Mouse (Mus musculus) layer of hippocampus, postnatal 25 days (tissue): ENCODE measurements around the gene Krtap4-6. TPM values are rescaled to one million over a fixed set of nuclear protein-coding genes. Genes with fewer than 3 reads are reported as not detected.
"Not testable (repeated sequence)": the region's sequence is repeated elsewhere in the genome, so short reads cannot be mapped to it uniquely, and the experiment has no call there.

ENCODE experiments used
- DNase-seq, 2 experiments: peaks; one replicate each; pipeline ENCODE4 v3.0.0; 2022; ENCODE audit warnings: mixed read lengths in 2 of 2, low spot score in 1 of 2; ENCODE audit errors: extremely low spot score in 1 of 2
- total RNA-seq, 2 experiments: library from RNA; stranded (reverse); gene quantifications; 2 replicates each; pipeline ENCODE4 v1.2.3; 2021

The Krtap4-6 gene
- not detected for total RNA-seq

DNA sequence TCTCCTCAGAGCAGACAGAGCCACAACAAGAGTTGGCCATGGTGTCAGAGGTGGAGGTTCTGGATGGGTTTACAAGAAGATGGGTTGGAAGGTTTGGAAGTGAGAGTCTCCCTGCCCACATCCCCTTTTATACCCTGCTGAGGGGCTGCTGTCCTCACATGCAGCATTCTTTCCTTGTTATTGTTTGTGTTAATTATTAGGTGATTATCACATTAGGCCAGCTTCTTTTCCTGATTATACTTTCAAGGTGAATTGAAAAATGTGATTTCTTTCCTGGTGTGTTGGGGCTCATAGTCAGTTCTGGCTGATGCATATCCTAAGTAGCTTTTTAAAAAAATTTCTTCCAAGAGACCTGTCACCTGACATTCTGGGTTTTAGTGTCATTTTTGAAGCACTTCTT lies at the start of gene Krtap4-6:
TSS of gene Krtap4-6 (minus strand) at position 101 of the 400 bp plus-strand sequence.
- no peak for DNase-seq

DNA sequence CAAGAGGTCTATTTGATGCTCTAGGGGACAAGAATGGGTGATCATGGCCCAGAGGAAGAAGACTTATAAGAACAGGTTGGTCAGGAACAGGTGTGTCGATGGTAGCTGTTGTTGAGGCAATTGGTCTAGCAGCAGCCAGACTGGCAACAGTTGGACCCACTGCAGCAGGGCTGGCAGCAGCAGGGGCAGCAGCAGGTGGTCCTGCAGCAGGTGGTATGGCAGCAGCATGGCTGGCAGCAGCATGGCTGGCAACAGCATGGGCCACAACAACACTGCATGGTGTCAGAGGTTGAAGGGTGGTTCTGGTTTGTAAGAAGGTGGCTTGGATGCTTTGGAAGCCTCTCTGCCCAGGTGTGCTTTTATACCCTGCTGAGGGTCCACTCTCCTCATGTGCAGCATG lies 24.7 kb upstream of the Krtap4-6 start, which contains the start of gene Gm14190:
TSS of gene Gm14190 (minus strand) at position 278 of the 400 bp plus-strand sequence.
- no peak for DNase-seq

DNA sequence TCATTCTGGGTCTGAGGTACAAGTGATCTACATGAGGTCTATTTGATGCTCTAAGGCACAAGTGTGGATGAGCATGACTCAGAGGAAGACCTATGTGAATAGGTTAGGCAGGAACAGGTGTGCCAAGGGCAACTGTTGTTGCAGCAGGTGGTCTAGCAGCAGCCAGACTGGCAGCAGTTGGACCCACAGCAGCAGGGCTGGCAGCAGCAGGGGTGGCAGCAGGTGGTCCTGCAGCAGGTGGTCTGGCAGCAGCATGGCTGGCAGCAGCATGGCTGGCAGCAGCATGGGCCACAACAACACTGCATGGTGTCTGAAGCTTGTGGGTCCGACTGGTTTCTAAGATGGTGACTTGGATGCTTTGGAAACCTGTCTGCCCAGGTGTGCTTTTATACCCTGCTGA lies 19.5 kb upstream of the Krtap4-6 start:
- DNase-seq, result not testable (repeated sequence)

DNA sequence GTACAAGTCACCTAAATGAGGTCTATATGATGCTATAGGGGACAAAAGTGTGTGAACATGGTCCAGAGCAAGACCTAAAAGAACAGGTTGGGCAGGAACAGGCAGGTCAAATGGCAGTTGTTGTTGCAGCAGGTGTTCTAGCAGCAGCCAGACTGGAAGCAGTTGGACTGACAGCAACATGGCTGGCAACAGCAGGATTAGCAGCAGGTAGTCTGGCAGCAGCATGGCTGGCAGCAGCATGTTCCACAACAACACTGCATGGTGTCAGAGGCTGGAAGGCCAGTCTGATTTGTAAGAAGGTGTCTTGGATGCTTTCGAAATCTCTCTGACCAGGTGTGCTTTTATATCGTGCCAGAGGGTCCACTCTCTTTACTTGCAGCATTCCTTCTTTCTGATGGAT lies 17.7 kb upstream of the Krtap4-6 start:
- no peak for DNase-seq

DNA sequence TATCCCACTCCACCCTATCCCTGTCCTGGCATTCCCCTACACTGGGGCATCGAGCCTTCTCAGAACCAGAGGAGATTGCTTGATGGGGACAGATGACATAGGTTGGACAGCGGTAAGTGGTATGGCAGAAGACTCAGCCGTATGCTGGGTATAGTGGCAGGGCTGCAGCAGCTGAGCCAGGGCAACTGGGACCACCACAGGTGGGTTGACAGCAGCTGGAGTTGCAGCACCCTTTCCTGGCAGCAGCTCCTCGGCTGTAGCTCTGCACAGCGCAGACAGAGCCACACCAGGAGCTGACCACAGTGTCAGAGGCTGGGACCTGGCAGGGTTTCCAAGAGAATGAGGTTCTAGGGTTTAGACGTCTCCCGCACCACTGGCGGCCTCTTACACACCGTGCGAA lies 3.0 kb downstream of the Krtap4-6 start:
- no peak for DNase-seq

DNA sequence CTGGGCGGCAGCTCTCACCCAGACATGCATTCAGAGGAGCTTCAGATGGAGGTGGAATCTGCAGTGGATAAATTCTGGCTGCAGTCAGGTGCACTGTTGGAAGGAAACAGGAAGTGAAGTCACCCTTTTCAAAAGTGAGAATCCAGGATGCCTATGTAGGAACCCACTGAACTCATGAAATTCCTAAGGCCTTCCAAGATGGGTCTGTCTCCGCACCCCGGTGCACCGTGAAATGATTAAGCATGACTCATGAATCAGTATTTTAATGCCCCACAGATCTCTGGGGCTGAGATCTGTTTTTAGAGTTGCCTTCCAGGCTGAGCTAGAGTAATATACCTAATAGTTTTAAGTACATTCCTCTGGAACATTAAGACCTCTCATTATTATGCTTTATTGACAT lies 6.5 kb downstream of the Krtap4-6 start:
- no peak for DNase-seq

DNA sequence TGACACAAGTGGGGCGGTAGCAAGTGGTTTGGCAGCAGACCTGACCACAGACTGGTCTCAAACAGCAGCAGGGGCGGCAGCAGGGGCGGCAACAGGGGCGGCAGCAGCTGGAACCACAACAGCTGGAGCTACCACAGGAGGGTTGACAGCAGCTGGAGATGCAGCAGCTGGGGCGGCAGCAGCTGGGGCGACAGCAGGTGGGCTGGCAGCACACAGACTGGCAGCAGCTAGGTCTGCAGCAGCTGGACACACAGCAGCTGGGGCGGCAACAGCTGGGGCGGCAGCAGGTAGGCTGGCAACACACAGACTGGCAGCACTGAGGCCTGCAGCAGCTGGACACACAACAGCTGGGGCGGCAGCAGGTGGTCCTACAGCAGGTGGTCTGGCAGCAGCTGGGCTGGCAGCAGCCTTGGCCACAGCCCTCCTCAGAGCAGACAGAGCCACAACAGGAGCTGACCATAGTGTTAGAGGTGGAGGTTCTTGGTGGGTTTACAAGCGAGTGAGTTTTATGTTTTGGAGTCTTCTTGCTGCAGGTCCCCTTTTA lies 7.2 kb downstream of the Krtap4-6 start, which contains the start of gene Gm11563:
TSS of gene Gm11563 (minus strand) at position 494 of the 544 bp plus-strand sequence.
- DNase-seq, result not testable (repeated sequence)

DNA sequence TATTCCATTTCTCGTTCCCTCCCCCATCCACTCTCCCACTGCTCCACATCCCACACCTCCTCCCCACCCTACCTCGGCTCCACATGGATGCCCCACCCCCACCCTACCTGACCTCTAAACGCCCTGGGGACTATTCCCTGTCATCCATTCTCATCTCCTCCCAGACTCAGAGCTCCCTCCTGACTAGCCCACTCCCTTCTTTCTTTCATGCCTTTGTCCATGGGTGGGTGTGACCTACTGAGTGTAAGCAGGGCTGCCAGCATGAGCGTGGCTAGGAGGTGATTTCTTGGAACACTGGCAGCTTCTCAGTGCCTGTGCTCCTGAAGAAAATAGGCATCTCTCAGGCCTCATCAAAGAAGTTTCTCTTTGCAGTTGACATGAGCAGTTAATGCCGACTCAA lies 8.7 kb downstream of the Krtap4-6 start:
- DNase-seq, result no peak

DNA sequence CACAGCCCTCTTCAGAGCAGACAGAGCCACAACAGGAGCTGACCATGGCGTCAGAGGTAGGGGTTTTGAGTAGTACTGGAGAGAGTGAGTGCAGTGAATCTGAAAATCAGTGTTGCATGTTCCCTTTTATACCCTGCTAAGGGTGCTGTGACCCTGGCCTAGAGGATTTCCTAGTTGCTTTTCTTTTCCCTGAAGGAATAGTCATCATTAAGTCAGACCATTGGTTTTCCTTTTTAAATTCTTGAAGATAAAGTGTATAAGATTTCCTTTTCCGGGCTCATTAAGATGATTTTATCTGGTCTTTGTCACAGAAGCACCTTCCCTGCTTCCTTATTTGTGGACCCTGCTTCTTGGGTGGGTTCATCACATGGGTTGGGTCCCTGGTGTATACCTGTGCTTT lies 15.6 kb downstream of the Krtap4-6 start, which contains the start of gene Gm11555:
TSS of gene Gm11555 (minus strand) at position 101 of the 400 bp plus-strand sequence.
- no peak for DNase-seq

DNA sequence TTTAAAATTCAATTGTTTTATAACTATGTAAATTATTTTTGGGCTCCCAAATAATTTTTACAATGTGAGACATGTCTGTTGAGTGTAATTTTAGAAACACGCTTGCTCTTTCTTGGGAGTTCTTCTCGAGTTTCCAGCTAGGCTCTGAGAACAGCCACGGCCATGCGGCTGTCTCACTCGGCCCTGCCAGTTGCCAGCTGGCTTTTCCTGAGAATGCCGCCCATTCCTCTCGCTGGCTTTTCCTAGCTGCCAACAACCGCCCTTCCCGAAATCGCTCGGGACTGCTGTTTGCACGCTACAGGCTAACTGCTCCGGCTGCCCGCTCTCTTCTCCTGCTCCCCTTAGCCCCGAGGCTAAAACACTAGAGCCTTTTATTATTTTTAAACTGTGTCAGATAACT lies 19.3 kb downstream of the Krtap4-6 start:
- DNase-seq, result no peak

DNA sequence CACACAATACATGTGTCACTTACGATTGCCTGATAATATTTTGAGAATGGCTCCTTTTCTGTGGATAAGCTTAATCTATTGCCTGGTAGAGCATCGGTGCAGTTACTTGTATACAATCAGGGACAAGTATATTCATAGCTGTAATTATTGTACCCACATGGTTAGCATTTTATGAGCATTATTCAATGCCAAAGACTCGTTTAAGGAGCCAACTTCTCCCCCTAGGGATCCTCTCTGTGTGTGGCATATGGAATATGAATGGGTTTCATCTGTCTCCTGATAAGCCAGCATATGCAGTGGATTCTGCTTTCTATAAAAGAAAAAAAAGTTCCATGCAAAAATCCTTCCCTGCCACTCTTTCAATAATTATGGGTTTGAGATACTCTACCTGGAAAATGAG lies 21.4 kb downstream of the Krtap4-6 start:
- no peak for DNase-seq

DNA sequence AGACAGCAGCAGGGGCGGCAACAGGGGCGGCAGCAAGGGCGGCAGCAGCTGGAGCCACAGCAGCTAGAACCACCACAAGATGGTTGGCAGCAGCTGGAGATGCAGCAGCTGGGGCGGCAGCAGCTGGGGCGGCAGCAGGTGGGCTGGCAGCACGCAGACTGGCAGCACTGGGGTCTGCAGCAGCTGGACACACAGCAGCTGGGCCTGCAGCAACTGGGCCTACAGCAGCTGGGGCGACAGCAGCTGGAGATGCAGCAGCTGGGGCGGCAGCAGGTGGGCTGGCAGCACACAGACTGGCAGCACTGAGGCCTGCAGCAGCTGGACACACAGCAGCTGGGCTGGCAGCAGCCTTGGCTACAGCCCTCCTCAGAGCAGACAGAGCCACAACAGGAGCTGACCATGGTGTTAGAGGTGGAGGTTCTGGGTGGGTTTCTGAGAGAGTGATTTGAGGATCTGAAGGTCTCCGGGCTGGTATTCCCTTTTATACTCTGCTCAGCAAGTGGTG lies 22.1 kb downstream of the Krtap4-6 start, which contains the start of gene Krtap4-7:
TSS of gene Krtap4-7 (minus strand) at position 455 of the 505 bp plus-strand sequence.
- not testable (repeated sequence) for DNase-seq

DNA sequence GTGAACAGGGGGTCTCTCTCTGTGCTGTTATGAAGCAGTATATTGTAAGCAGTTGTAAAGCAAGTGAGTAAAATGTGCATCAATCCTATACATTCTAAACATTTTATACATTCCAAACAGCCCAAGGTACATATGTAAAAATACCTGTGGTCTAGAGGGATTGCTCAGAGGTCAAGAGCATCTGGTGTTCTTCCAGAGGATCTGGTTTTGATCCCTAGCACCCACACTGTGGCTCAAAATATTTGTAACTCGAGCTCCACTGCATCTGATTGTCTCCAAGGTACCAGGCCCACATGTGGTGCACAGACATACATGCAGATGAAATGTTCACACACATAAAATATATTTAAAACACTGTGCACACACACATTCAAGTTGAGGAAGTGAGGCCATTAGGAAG lies 24.8 kb downstream of the Krtap4-6 start:
- no peak for DNase-seq

DNA sequence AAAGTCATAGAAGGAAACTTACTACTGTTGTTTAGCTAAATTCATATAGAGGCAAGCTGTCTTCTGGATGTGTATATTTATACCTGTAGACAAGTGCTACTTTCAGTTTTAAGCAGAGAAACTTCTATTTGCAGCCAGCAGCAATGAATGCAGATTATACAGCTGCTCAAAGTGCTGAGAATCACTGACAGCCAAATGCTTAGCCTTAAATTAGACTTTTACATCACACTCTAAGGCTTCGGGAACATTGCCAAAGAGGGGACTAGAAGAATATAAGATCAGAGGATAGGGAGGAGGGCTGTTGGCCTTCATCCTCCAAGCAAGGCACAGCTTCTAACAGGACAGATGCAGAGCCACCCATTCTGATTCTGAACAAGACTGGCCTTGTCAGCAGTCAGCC lies 28.7 kb downstream of the Krtap4-6 start:
- DNase-seq, result no peak

DNA sequence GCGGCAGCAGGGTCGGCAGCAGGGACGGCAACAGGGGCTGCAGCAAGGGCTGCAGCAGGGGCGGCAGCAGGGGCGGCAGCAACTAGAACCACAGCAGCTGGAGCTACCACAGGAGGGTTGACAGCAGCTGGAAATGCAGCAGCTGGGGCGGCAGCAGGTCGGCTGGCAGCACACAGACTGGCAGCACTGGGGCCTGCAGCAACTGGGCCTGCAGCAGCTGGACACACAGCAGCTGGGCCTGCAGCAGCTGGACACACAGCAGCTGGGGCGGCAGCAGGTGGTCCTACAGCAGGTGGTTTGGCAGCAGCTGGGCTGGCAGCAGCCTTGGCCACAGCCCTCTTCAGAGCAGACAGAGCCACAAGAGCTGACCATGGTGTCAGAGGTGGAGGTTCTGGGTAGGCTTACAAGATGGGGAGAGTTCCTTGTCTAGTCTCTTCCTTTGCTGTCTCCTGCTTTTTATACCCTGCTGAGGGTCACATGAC lies 31.1 kb downstream of the Krtap4-6 start, which contains the start of gene Krtap4-2:
TSS of gene Krtap4-2 (minus strand) at position 432 of the 482 bp plus-strand sequence.
- no peak for DNase-seq

DNA sequence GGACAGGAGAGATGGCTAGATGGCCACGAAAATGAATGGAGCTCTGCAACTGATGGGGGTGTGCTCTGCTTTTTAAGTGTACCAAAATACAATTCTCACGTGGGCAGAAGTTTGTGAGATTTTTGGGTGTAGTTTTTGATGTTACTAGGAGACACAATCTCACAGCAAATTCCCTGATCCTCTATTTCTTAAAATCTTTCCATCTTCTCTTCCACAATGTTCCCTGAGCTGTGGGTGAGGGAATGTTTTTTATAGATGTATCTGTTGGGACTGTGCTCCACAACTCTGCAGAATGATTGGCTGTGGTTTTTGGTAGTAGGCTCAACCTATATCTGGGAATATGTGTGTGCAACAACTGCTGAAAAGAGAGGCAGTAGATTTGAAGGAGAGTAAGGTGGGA lies 32.5 kb downstream of the Krtap4-6 start:
- DNase-seq, result no peak

DNA sequence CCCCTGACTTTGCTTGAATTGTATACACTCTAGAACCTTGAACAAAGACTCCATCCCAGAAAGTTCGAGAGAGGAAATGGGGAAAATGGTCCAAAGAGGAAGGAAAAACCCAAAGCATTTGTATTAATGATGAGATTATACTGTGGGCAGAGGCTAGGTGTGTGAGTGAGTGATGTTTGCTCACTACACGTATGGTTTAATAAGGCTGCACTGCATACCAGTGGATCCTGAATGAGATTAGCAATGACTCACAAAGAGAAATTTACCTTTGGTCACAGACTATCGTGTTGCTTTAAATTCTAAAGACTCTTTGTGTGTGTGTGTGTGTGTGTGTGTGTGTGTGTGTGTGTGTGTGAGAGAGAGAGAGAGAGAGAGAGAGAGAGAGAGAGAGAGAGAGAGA lies 34.9 kb downstream of the Krtap4-6 start:
- DNase-seq, result no peak

DNA sequence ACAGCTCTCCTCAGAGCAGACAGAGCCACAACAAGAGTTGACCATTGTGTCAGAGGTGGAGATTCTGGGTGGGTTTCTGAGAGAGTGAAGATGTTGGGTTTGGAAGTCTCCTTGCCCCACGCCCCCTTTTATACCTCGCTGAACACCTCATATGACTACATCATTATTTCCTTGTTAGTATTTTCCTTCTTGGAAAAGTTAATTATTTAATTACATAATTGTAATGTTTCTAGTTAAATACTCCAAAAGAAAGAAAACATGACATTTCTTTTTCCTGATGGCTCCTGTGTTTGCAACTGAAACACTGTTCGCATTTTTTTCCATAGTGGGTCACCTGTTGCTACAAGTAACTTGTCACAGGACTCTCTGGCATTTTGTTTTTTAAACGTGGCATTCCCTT lies 37.6 kb downstream of the Krtap4-6 start, which contains the start of gene Krtap4-1:
TSS of gene Krtap4-1 (minus strand) at position 101 of the 400 bp plus-strand sequence.
- DNase-seq, result no peak

DNA sequence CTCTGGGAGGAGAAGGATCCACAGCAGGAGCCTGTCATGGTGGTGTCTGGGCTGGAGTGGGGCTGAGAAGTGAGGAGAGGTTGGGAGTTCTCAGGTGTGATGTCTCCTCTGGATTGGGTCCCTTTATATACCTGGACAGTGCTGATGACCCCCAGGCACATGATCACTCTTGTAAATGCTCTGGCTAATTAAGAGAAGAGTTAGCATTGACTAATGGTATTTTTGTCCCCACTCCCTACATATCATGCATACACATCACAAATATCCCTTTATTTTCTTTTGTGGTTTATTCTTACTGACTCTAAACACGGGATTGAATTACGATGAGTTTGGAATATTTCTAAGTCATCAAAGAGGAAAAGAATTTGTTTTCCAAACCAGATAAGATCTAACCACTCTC lies 45.4 kb downstream of the Krtap4-6 start, which contains the start of gene Gm11562:
TSS of gene Gm11562 (minus strand) at position 101 of the 400 bp plus-strand sequence.
- no peak for DNase-seq
